In genomic region chr4:154967173-154967572, GRCm38 (mm10) we compare ENCODE assay signal across 8 mouse cellular contexts. TPM values are rescaled to one million over a fixed set of nuclear protein-coding genes. Genes with fewer than 3 reads are reported as not detected.
DNase-seq lines count a peak whose midpoint lies in the region; ATAC-seq and TF ChIP-seq lines count a peak whose summit lies in the region.

No protein-coding gene starts in this region.

- no peak overlapping the region for H3K4me3 ChIP-seq in heart, embryonic 15.5 days
- no peak overlapping the region for H3K4me3 ChIP-seq in cortical plate, adult 2 months (ENCODE audit: insufficient read depth, low read length)

- no peak for TF ChIP-seq POLR2A in cortical plate, adult 2 months (IDR thresholded peaks at IDR 0.05; ENCODE audit: extremely low read depth, insufficient read depth, low read length)

- no peak overlapping the region for H3K4me2 ChIP-seq in heart, embryonic 15.5 days

- H3K9me3 ChIP-seq in heart, embryonic 15.5 days (replicated peaks), result no peaks in the 10 kb centered on the region

- WGBS in heart, embryonic 15.5 days, result 69% methylated on average over 5 of the region's 5 CpGs

- H3K4me1 ChIP-seq in heart, embryonic 15.5 days (replicated peaks), result peaks cover 46% of the 10 kb centered on the region
- peaks cover 3% of the 10 kb centered on the region; the same call in 1 of the 2 replicates for H3K4me1 ChIP-seq in cortical plate, adult 2 months (ENCODE audit: control insufficient read depth, insufficient read depth, low read length)

- no peak for DNase-seq in heart, adult 11 months
- DNase-seq in urinary bladder, postnatal 14 days (ENCODE audit: low spot score), result peak; percentile 60
- no peak for DNase-seq in urinary bladder, postnatal 36 days (ENCODE audit: low spot score in 2 of 2)
- DNase-seq in lung, postnatal 14 days, result peak; percentile 64
- DNase-seq in ovary, adult 18-20 months (ENCODE audit: low spot score), result no peak
- DNase-seq in ovary, postnatal 14 days (ENCODE audit: low spot score), result no peak

- H3K36me3 ChIP-seq in heart, embryonic 15.5 days, result peaks cover 37% of the 10 kb centered on the region

- H3K27me3 ChIP-seq in heart, embryonic 15.5 days, result peaks cover 12% of the 10 kb centered on the region

- peak; percentile 57 for TF ChIP-seq CTCF in cortical plate, adult 2 months (IDR thresholded peaks at IDR 0.05; ENCODE audit: extremely low read depth, insufficient read depth, low read length)

- no peak overlapping the region for H3K9ac ChIP-seq in heart, embryonic 15.5 days

- H3K27ac ChIP-seq in heart, embryonic 15.5 days, result peak overlapping the region; percentile 92; the same call in 1 of the 2 replicates
- no peak overlapping the region for H3K27ac ChIP-seq in cortical plate, adult 2 months (ENCODE audit: insufficient read depth, low read length)

- no peak for ATAC-seq in heart, embryonic 15.5 days (replicated peaks; ENCODE audit: insufficient number of reproducible peaks, insufficient read depth, low FRiP score, low read depth)

RNA-seq across cellular contexts. Expression of gene Pank4, which starts 3.2 kb away (rescaled TPM):
- polyA plus RNA-seq in heart, embryonic 15.5 days (2015; fragmentation: Nextera tagmentation; extraction: Ambion mirVana), result 36.6 and 44.5 TPM in 2 replicates
- polyA plus RNA-seq in cortical plate, adult 2 months (2012; rRNA removed), result 64.5 and 68.2 TPM in 2 replicates

RNA-seq across cellular contexts. Expression of gene Hes5, which starts 6.5 kb away (rescaled TPM):
- 0.49 and 0.77 TPM in 2 replicates for polyA plus RNA-seq in heart, embryonic 15.5 days (2015; fragmentation: Nextera tagmentation; extraction: Ambion mirVana)
- 25.9 and 28.2 TPM in 2 replicates for polyA plus RNA-seq in cortical plate, adult 2 months (2012; rRNA removed)

RNA-seq across cellular contexts. Expression of gene Tnfrsf14, which starts 38.8 kb away (rescaled TPM):
- polyA plus RNA-seq in heart, embryonic 15.5 days (2015; fragmentation: Nextera tagmentation; extraction: Ambion mirVana), result 0.57 and 1.2 TPM in 2 replicates
- polyA plus RNA-seq in cortical plate, adult 2 months (2012; rRNA removed), result 2.3 TPM in 2 replicates

Comparison
In these comparisons a context has a peak if more than half of its experiments do, and no peak if none do; other contexts are left out.
1. DNase-seq: peak in urinary bladder, postnatal 14 days (single experiment) and lung, postnatal 14 days (single experiment); none in heart, adult 11 months (single experiment), urinary bladder, postnatal 36 days (0 of 2), ovary, adult 18-20 months (single experiment) and ovary, postnatal 14 days (single experiment).
2. RNA of gene Hes5, which starts 6.5 kb away (polyA plus RNA-seq): 25.9 to 28.2 TPM in cortical plate, adult 2 months; 0.49 to 0.77 TPM in heart, embryonic 15.5 days; every median in the first group is over 10 times any median in the second.